Mouse (Mus musculus) B cell, adult 2 months (primary cell): ENCODE measurements at regions not wholly inside any gene's neighbourhood (a gene's known extent, or its start where the extent isn't known, plus 50 kb on each side); places are given as distances from the start of the nearest gene placed in this dataset.

ENCODE experiments used
- DNase-seq, 2 experiments: peaks; one replicate each; pipeline ENCODE4 v3.0.0; 2022

DNA sequence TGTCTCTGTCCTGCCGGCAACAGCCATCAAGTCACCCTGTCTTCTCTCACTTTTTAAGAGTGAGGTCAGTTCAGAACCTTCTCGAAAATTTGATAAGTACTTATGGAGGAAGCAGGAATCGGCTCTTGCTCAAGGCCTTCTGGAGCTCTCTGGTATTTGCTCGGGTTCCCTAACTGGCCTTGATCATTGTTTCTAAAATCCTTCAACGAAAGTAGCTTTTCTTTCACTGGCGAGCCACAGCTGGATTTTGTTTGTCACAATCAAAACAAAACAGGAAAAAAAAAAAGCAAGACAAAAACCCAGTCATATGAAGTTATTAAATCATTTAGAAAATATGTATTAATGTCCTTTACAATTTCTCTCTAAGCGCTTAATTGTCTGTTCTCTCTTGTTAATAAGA is 156.6 kb upstream of the Tex13c2 start:
- DNase-seq = no peak

DNA sequence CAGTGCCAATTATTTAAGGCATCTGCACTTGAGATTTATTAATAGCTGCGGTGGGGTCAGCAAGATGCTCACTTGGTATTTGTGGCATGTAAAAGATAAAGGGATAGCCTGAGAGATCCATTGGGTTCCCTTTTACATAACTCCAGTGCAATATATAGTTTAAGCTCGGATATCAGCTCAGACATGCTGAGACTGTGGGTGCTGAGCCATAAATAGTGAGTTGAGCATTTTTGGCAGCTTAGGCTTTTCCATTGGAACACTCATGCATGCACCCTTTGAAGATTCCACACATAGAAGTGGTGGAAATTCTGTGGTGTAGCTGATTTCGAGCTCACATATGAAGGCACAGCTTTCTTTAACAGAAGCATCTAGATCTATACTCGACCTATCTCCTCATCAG is 155.9 kb upstream of the Tex13c2 start:
- DNase-seq = no peak

GRCm38 (mm10) chrX:42334794-42335193 is 154.7 kb upstream of the Tex13c2 start:
- no peak for DNase-seq

- no peak for DNase-seq
Measured at GRCm38 (mm10) chrX:42336772-42337171, 152.7 kb upstream of the Tex13c2 start.

DNA sequence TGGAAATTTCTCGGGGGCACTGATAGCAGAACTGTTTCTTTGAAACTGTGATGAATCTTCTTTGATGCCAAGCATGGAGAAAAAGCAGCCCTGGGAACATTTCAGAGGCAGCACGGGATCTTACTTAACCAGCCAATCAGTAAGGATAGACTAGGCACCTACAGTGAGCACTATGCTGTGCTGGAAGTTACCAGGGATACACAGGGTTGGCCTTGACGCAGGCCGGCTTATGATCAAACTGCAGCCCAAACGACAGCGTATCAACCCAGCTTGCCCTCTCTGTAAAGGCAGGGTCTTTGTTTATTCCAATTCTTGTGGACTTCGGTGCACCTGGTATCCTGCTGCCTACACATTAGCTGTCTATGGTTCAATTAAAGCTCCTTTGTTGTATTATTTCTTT is 147.1 kb upstream of the Tex13c2 start:
- no peak for DNase-seq

DNA sequence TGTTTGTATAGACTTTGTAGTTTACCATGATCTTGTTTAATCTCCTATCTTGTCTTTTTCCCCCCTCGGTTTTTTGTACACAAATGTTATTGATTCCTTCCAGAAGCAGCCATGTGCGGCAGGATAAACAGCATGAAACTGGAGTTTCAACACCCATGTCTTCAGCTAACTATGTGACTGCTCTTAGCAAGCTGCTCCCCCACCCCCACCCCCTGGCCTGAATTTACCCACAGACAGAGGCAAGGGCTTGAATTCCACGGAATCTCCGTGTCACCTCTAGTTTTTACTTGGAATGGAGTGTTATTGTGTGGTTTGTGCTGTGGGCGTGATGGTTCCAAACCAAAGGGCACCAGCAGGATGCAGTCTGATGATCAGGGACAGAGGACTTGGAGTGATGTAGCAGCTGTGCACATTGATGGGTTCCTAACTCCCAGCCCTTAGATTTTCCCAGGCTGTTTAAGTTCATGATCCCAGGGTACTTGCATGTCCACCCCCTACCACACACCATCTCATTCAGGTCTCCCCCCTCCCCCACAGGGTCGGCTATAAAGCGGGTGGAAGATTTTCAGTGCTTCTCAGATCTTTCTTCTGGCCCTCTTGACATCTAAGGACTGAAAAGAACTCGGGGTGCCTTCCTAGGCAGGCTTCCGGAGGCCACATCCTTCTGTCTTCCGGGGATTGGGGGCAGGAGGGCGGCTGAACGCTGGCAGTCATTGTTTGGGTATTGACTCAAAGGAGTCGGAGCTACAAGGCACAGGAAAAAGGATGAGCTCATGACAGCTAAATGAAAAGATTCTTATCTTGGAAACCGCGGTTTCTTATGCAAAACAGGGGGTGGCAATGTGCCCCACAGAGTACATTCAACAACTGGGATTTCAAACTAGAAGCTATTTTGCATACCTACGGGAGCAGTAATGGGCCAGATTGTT is 146.3 kb upstream of the Tex13c2 start:
- DNase-seq = peak in 1 of 2 experiments; percentile 12

DNA sequence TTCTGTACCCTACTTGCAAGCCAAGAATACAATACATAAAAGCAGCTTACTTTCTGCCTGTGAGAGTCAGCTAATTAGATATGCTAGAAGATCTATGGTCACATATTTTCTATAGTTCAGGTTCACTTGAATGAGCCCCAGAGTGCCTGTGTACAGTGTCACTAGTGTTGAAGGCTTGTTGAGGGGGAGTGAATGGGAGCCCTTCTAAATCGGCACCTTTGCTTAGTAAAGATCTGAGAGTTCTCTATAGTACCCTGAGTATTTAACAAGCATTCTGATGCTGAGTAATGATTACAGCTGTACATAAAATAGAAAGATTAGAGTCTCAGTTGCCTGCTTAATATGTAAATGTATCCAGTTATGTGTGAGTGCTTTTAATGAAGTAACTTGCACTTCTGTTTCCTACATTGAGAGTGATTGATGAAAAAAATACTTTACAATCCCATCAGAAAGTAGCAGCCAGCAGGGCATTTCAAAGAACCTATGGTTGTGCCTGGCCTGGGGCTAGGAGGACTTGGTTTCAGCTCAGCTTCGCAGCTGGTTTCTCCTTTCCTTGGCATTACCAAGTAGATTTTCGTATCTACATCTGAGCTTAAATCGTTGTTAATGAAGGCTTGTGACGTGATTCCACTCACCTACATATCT is 136.8 kb upstream of the Tex13c2 start:
- DNase-seq = no peak

- DNase-seq = no peak
Measured at GRCm38 (mm10) chrX:42359381-42360172, 129.9 kb upstream of the Tex13c2 start.

- DNase-seq = peak; percentile 11 to 20
Measured at GRCm38 (mm10) chrX:42360173-42360931, 129.1 kb upstream of the Tex13c2 start.

GRCm38 (mm10) chrX:42360973-42361372 is 128.5 kb upstream of the Tex13c2 start:
- DNase-seq = no peak

GRCm38 (mm10) chrX:42361400-42362028 is 128.0 kb upstream of the Tex13c2 start:
- no peak for DNase-seq

DNA sequence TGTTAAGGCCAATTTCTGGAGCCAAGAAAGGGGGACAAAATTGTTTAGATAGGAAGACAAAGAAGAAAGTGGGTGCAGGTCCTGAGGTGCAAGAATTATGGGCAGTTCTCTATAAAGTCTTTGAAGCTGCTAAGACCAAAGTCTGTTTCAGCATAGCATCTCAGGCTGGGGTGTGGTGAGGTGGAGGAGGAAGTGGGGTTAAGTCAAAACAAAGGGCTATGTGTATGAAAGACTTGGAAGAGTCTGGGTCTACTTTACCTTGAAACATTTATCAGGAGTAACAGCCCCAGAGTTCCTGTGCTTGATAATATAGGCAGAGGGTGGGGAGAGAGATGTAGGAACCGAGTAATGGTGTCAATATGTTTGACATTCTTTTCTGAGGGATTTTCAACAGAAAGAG is 125.4 kb upstream of the Tex13c2 start:
- DNase-seq = no peak

GRCm38 (mm10) chrX:42373794-42374398 is 115.6 kb upstream of the Tex13c2 start:
- DNase-seq = no peak

GRCm38 (mm10) chrX:42393836-42394556 is 95.5 kb upstream of the Tex13c2 start:
- DNase-seq = no peak

GRCm38 (mm10) chrX:42396441-42396840 is 93.0 kb upstream of the Tex13c2 start:
- no peak for DNase-seq

- no peak for DNase-seq
Measured at GRCm38 (mm10) chrX:42398836-42399235, 90.7 kb upstream of the Tex13c2 start.

DNA sequence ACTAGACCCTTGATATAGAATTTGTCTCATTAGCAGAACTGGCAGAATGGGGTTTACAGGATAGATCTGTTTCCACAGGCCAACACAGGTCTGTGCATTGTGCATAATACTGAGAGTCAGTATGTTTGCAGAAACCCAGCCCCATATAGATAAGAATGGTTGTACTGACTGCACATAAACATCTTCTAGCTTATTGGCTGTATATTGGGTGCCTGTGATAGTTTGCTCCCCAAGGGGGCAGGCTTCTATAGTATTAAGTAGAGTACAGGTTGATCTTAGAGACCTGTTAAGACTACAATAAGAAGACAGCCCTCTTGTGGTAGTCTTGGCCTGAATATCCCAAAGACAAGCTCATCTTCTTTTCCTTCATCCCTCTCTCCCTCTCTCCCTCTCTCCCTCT is 90.1 kb upstream of the Tex13c2 start:
- no peak for DNase-seq

- DNase-seq = no peak
Measured at GRCm38 (mm10) chrX:42401091-42401490, 88.4 kb upstream of the Tex13c2 start.

- no peak for DNase-seq
Measured at GRCm38 (mm10) chrX:42401564-42402334, 87.7 kb upstream of the Tex13c2 start.

DNA sequence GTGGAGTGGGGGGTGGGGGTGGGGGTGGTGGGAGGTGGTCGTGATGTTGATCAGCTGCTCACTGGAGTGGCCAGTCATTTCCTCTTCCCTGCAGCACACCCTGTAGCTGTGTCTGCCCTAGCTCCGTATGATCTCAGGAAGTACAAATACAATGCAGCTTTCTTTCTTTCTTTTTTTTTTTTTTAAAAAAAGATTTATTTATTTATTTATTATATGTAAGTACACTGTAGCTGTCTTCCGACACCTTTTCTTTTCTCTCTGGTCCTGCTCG is 87.2 kb upstream of the Tex13c2 start:
- DNase-seq = no peak
